Mouse (Mus musculus) forebrain, embryonic 14.5 days (tissue): Measurements from ENCODE around the gene Gm10643. TPM values are rescaled to one million over a fixed set of nuclear protein-coding genes. Genes with fewer than 3 reads are reported as not detected.

Source experiments
- ATAC-seq: fragments of 200-750 bp; cut with Nextera tagmentation; 2 replicates; pipeline ENCODE4 v1.8.0; 2017; ENCODE audit warnings: mild to moderate bottlenecking, moderate library complexity
- DNase-seq: peaks from one replicate; pipeline ENCODE4 v3.0.0-alpha.2; 2015; ENCODE audit warnings: low spot score
- H3K27ac ChIP-seq: fragments of 300-500 bp; sonication (generic); 2 replicates; pipeline ENCODE4 v1.5.1; 2014; ENCODE audit warnings: low read depth, mild to moderate bottlenecking, control low read depth, low read length, moderate library complexity
- H3K27me3 ChIP-seq: fragments of 300-500 bp; sonication (generic); replicated peaks from 2 replicates; pipeline ENCODE4 v1.6.1; 2014; ENCODE audit warnings: low read length, control low read depth, mixed read lengths; ENCODE audit not compliant: control insufficient read depth, insufficient read depth
- H3K36me3 ChIP-seq: fragments of 300-500 bp; sonication (generic); 2 replicates; pipeline ENCODE4 v1.6.1; 2014; ENCODE audit warnings: low read length, control low read depth; ENCODE audit not compliant: control insufficient read depth, insufficient read depth
- H3K4me1 ChIP-seq: fragments of 300-500 bp; sonication (generic); 2 replicates; pipeline ENCODE4 v1.6.1; 2014; ENCODE audit warnings: antibody characterized with exemption, low read length, control low read depth; ENCODE audit not compliant: control insufficient read depth, insufficient read depth
- H3K4me2 ChIP-seq: fragments of 300-500 bp; sonication (generic); 2 replicates; pipeline ENCODE4 v1.6.1; 2014; ENCODE audit warnings: mild to moderate bottlenecking, control low read depth, low read length
- H3K4me3 ChIP-seq: fragments of 300-500 bp; sonication (generic); 2 replicates; pipeline ENCODE4 v1.5.1; 2014; ENCODE audit warnings: low read depth, low read length, control low read depth
- H3K9ac ChIP-seq: fragments of 300-500 bp; sonication (generic); 2 replicates; pipeline ENCODE4 v1.6.1; 2014; ENCODE audit warnings: mild to moderate bottlenecking, low read length, control low read depth, moderate library complexity
- H3K9me3 ChIP-seq: fragments of 300-500 bp; sonication (generic); replicated peaks from 2 replicates; pipeline ENCODE4 v1.6.1; 2016; ENCODE audit warnings: low read length, control low read depth, mixed read lengths; ENCODE audit not compliant: control insufficient read depth
- WGBS: fragments of 180-500 bp; shearing (Covaris S2); extraction: QIAGEN DNeasy Blood & Tissue Kit; methylation state at CpG from one replicate; pipeline ENCODE4 v1.1.7; 2014; 5-methylcytosine and 5-hydroxymethylcytosine counted together
- polyA plus RNA-seq: library from polyadenylated mRNA; unstranded; fragments of >200 nt; fragmentation: Nextera tagmentation; extraction: Ambion mirVana; gene quantifications from 2 replicates; pipeline ENCODE4 v1.2.1, GENCODE M21; 2014

The Gm10643 gene
- polyA plus RNA-seq: 1.3 and 1.5 TPM in 2 replicates

- Histone ChIP-seq H3K27ac (peak within 1 kb of the TSS; percentile 44; the same call in 1 of the 2 replicates), H3K36me3 (no peaks in the 10 kb centered on the region), H3K4me3 (peak within 1 kb of the TSS; percentile 94), H3K4me1 (0 out of 2 replicates have a peak, but pooled peaks cover 5% of the 10 kb centered on the region), H3K9ac (peak within 1 kb of the TSS; percentile 58), H3K9me3 (no peaks in the 10 kb centered on the region), H3K4me2 (peak within 1 kb of the TSS; percentile 57), H3K27me3 (no peaks in the 10 kb centered on the region)
- 93% methylated on average over 1 of the region's 1 CpGs for WGBS
- ATAC-seq (no peak), DNase-seq (no peak)
Observed at GRCm38 (mm10) chr8:84065037-84065436, at the start of gene Gm10643. Gene Gm10643 (minus strand): TSS chr8:84065137.

DNA sequence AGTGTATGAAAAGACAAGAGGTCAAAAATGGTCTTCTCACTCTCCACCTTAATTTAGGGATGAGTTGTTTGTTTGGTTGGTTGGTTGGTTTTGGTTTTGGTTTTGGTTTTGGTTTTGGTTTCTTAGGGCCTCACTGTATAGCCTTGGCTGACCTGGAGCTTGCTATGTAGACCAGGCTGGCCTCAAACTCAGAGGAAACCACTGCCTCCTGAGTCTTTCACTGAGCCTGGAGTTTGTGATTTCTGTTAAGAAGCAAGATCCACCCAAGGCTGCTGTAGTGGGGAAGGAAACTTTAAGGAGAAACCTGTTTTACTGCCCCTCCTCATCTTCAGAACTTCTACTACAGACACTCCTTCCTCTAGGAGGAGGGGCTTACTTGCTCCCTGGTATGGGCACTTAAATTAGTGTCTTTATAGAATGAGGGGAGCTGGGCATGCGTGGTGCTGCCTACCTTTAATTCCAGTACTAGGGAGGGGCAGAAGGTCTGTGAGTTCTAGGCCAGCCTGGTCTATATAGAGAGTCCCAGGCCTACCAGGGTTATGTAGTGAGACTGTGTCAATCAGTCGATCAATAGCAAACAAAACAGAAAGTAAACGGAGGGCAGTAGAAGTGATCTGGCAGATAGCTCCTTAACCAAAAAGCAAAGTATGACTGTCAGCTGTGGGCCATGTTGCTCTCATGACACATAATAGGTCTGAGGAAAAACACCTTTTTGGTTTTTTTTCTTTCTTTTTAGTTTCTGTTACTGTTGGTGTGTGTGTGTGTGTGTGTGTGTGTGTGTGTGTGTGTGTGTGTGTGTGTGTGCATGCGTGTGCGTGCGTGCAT is 41.5 kb upstream of the Gm10643 start:
- Histone ChIP-seq H3K4me1 (peaks cover 14% of the 10 kb centered on the region), H3K27me3 (no peaks in the 10 kb centered on the region), H3K27ac (no peak overlapping the region), H3K4me2 (no peak overlapping the region), H3K9me3 (no peaks in the 10 kb centered on the region), H3K4me3 (no peak overlapping the region), H3K36me3 (peaks cover 14% of the 10 kb centered on the region), H3K9ac (no peak overlapping the region)
- no peak for DNase-seq
- ATAC-seq: no peak
- WGBS: 96% methylated on average over 6 of the region's 6 CpGs

GRCm38 (mm10) chr8:84105676-84106075 is 40.7 kb upstream of the Gm10643 start:
- H3K4me3 ChIP-seq: no peak overlapping the region
- ATAC-seq (no peak), DNase-seq (no peak)
- H3K9me3 ChIP-seq: no peaks in the 10 kb centered on the region
- H3K27ac ChIP-seq: no peak overlapping the region
- H3K27me3 ChIP-seq: no peaks in the 10 kb centered on the region
- 88% methylated on average over 2 of the region's 2 CpGs for WGBS
- H3K36me3 ChIP-seq: peaks cover 17% of the 10 kb centered on the region
- no peak overlapping the region; the same call in 1 of the 2 replicates for H3K4me2 ChIP-seq
- H3K9ac ChIP-seq: no peak overlapping the region
- H3K4me1 ChIP-seq: peaks cover 14% of the 10 kb centered on the region

GRCm38 (mm10) chr8:84104697-84105609 is 40.0 kb upstream of the Gm10643 start, which contains the start of gene Dcaf15:
Gene Dcaf15 (minus strand): TSS chr8:84104768.
- Histone ChIP-seq H3K36me3 (peaks cover 23% of the 10 kb centered on the region), H3K4me3 (peak within 1 kb of the TSS; percentile 61), H3K4me1 (peaks cover 14% of the 10 kb centered on the region), H3K9ac (peak within 1 kb of the TSS; percentile 81), H3K4me2 (peak within 1 kb of the TSS; percentile 63), H3K9me3 (no peaks in the 10 kb centered on the region), H3K27ac (peak within 1 kb of the TSS; percentile 88), H3K27me3 (no peaks in the 10 kb centered on the region)
- 7% methylated on average over 42 of the region's 42 CpGs for WGBS
- peak; percentile 97 for ATAC-seq
- peak; percentile 100 for DNase-seq

- Histone ChIP-seq H3K27ac (peak overlapping the region; percentile 88), H3K36me3 (peaks cover 29% of the 10 kb centered on the region), H3K27me3 (no peaks in the 10 kb centered on the region), H3K9ac (peak overlapping the region; percentile 81), H3K4me2 (peak overlapping the region; percentile 63), H3K4me1 (peaks cover 14% of the 10 kb centered on the region), H3K4me3 (peak overlapping the region; percentile 61), H3K9me3 (no peaks in the 10 kb centered on the region)
- DNase-seq (peak; percentile 67), ATAC-seq (peak; percentile 71)
- under 1% methylated on average over 21 of the region's 29 CpGs for WGBS
Observed at GRCm38 (mm10) chr8:84104221-84104620, 39.3 kb upstream of the Gm10643 start.

- no peaks in the 10 kb centered on the region for H3K27me3 ChIP-seq
- no peak for DNase-seq
- H3K4me3 ChIP-seq: peak overlapping the region; percentile 61
- peak overlapping the region; percentile 81 for H3K9ac ChIP-seq
- H3K9me3 ChIP-seq: no peaks in the 10 kb centered on the region
- H3K27ac ChIP-seq: peak overlapping the region; percentile 88; the same call in 1 of the 2 replicates
- peak overlapping the region; percentile 63 for H3K4me2 ChIP-seq
- WGBS: 54% methylated on average over 3 of the region's 3 CpGs
- H3K36me3 ChIP-seq: peaks cover 35% of the 10 kb centered on the region
- no peak for ATAC-seq
- peaks cover 14% of the 10 kb centered on the region for H3K4me1 ChIP-seq
Observed at GRCm38 (mm10) chr8:84103601-84104000, 38.7 kb upstream of the Gm10643 start.

DNA sequence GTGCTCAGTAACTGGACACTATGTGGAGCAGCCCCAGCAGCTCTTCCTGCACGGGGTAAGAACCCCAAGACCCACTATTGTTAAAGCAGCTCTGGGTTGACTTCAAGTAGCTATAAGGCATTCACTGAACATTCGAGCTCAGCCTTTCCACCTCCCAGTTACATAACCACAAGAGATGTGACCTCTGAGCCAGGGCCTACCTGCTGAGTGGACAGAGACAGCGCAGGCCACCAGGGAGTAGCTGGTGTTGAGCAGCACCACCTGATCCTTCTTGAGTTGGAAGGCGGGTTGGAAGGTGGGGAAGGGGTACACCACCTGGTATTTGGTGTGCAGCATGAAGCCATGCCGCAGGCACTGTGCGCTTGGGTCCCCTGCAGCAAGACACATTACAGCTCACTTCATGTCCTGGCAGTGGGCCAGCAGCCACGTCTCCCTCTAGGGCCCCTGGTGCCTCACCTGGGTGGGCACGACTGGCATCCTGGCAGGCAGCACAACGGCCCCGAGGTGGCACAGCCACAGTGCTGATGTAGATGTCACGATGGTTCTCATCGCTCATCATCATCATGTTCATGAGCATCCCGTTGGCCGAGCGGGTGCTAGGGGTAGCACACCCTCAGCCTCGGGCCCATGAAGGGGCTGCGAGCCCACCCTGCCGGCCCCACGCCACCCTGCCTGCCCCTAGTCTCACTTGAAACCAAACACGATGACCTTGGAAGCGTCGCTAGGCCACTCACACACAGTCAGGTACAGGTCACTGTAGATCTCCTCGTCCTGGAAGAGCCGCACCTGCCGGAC is 36.7 kb upstream of the Gm10643 start:
- H3K9me3 ChIP-seq: no peaks in the 10 kb centered on the region
- H3K27me3 ChIP-seq: no peaks in the 10 kb centered on the region
- no peak overlapping the region for H3K4me3 ChIP-seq
- DNase-seq (no peak), ATAC-seq (no peak)
- no peak overlapping the region for H3K4me2 ChIP-seq
- no peak overlapping the region for H3K9ac ChIP-seq
- H3K27ac ChIP-seq: no peak overlapping the region
- peaks cover 14% of the 10 kb centered on the region for H3K4me1 ChIP-seq
- H3K36me3 ChIP-seq: peaks cover 54% of the 10 kb centered on the region
- WGBS: 92% methylated on average over 25 of the region's 25 CpGs

GRCm38 (mm10) chr8:84098376-84098775 is 33.4 kb upstream of the Gm10643 start:
- Histone ChIP-seq H3K9ac (no peak overlapping the region), H3K27ac (no peak overlapping the region), H3K4me3 (no peak overlapping the region), H3K36me3 (peaks cover 84% of the 10 kb centered on the region), H3K4me2 (no peak overlapping the region), H3K9me3 (no peaks in the 10 kb centered on the region), H3K4me1 (peaks cover 7% of the 10 kb centered on the region), H3K27me3 (no peaks in the 10 kb centered on the region)
- ATAC-seq (no peak), DNase-seq (no peak)
- 96% methylated on average over 7 of the region's 7 CpGs for WGBS
